Mouse (Mus musculus): ENCODE data around the gene Il6.
A peak's percentile ranks its signal among the peaks of the same experiment; 100 is the strongest.
"Not testable (repeated sequence)": the region's sequence is repeated elsewhere in the genome, so short reads cannot be mapped to it uniquely, and the experiment has no call there.

Gene Il6

DNA sequence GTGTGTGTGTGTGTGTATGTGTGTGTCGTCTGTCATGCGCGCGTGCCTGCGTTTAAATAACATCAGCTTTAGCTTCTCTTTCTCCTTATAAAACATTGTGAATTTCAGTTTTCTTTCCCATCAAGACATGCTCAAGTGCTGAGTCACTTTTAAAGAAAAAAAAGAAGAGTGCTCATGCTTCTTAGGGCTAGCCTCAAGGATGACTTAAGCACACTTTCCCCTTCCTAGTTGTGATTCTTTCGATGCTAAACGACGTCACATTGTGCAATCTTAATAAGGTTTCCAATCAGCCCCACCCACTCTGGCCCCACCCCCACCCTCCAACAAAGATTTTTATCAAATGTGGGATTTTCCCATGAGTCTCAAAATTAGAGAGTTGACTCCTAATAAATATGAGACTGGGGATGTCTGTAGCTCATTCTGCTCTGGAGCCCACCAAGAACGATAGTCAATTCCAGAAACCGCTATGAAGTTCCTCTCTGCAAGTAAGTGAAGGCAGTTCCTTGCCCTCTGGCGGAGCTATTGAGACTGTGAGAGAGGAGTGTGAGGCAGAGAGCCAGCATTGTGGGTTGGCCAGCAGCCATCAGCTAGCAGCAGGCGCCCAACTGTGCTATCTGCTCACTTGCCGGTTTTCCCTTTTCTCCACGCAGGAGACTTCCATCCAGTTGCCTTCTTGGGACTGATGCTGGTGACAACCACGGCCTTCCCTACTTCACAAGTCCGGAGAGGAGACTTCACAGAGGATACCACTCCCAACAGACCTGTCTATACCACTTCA is at the start of gene Il6:
Il6 (plus strand) TSS at position 389 of the 778 bp plus-strand sequence.
- peak; percentile 90 to 93 for DNase-seq (ENCODE audit: low spot score in 2 of 2)

DNA sequence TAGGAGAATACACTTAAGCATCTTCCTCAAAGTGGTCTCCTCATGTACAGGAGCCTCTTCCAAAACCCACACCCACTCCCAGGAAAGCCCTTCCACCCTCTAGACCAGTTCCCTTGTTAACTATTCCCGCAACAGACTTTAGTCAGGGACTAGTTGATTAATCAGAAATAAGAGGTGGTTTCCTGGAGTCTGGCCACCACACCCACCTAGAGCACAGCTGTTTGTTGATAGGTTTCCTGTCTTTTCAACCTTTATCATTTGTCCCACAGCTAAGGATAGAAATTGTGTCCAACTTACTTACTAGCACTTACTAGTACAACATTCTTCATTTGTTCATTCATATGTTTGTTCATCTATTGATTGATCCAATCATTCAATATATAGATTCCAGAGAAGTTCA is 49.4 kb upstream of the Il6 start:
- no peak for DNase-seq (ENCODE audit: low spot score in 2 of 2)

DNA sequence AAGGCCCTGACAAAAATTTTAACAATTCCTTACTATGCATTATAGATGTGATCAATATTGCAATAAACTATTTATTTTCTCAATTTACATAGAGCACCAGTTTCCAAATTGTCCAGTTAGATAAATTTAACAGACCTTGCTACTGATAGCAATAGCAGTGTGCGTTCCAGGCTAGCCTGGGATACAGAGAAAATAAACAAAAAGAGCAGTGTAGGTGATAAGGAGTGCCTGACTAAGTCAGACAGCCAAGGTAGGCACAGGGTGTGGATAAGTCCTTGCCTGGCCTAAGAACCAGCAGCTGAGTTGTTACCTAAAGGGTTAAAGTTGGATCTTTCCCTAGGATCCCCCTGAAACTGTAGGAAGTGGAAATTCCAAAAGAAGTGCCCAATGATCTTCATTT is 42.7 kb upstream of the Il6 start:
- no peak for DNase-seq (ENCODE audit: low spot score in 2 of 2)

DNA sequence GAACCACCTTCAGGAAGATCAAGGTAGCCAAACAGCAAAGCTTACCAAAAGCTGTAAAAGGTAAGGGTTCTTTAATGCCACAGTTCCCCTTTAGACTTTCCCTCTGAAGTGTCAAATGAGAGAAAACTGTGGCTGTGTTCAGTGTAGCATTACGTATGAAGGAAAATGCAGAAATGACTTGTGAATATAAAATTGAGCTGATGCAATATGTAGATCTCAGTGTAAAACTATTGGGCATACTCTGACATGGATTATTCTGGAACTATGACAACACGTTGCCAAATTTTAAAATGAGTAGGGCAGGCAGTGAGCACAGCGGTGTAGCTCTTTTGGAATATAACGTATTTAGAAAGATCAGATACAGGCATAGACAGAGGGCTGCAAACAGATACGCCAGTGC is 40.1 kb upstream of the Il6 start:
- no peak for DNase-seq (ENCODE audit: low spot score in 2 of 2)

DNA sequence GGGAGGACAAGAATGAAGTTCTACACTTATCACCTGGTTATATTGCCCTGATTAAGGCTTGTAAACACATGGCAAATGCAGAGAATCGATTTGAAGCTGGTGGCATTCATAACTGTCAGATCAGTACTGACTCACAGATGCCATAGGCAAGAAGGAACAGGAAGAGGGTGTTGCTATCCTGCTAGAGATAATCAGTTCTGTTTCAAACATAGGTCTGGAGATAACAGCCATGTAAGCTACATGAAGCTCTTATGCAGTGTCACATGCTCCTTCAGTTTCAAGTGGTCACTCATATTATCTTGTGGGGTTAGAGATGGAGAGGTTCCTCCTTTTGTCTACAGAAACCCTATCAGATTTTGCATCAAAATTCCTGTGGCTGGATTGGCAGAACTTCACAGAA is 39.4 kb upstream of the Il6 start:
- no peak for DNase-seq (ENCODE audit: low spot score in 2 of 2)

DNA sequence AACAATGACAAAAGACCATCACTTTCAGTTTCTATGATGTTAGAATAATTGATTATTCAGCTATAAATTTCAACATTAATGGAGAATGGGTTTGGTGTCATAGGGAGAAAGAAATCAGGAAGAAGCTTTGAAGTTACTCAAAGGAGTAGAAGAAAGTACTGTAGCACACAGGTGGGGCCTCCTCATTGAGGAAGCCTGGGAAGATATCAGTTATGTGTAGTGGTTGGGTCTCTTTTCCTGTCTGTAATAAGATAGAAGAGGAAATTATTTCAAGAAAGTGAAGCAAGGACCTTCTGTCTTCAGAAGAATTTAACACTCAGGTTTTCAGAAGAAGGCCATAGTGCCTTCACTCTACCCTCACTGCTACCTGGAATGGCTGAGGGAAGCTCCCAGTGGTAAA is 38.8 kb upstream of the Il6 start:
- DNase-seq (ENCODE audit: low spot score in 2 of 2), result no peak

DNA sequence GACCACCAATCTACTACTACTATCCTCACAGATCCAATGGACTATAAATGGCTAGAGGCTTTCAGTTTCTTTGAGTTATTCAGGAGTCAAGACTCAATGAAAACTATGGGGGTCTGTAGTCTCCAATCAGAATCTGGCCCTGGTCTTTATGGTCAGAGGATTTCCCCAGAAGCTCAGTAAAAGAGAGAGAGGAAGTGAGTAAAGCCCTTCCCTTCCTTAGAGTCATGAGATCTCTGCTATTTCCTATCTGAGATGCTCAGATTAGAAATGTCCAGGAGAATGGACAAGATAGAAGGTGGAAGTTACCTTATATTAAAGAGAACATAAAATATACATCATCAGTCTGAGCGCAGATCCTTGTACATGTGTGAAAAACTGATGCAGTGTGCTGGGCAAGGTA is 19.3 kb upstream of the Il6 start:
- no peak for DNase-seq (ENCODE audit: low spot score in 2 of 2)

DNA sequence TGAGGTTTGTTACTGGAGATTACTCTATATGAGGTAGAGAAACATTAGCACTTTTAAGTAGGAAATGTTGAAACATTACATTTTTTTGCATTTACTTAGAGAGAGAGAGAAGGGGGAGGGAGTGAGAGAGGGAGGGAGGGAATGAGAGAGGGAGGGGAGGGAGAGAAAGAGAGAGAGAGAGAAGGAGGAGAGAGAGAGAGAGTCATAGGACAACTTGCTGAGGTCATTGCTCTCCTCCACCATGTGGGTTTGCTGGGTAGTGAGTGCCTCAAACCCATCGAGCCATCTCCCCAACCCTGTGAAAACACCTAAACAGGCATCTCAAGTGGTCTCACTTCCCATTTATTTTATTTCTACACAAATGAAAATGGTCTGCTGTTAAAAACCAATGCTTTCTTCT is 18.6 kb upstream of the Il6 start:
- DNase-seq (ENCODE audit: low spot score in 2 of 2), result no peak

DNA sequence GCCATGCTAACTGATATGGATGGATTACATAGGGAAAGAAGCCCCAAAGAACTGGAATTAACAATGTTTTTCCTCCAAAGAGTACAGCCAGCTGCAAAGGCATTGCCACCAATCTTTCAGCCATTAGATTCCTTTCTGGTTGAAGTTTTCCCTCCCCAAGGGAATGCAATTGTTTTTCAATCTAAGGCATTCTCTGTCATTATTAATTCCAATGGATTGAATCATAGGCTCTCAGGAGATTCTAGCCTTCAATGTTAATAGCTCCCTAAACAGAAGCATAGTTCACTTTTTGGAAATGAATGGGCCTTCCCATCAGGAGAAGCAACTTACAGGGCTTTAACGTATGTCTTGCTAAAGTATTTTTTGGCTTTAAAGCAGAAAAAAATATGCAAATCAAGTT is 15.6 kb upstream of the Il6 start:
- DNase-seq (ENCODE audit: low spot score in 2 of 2), result no peak

DNA sequence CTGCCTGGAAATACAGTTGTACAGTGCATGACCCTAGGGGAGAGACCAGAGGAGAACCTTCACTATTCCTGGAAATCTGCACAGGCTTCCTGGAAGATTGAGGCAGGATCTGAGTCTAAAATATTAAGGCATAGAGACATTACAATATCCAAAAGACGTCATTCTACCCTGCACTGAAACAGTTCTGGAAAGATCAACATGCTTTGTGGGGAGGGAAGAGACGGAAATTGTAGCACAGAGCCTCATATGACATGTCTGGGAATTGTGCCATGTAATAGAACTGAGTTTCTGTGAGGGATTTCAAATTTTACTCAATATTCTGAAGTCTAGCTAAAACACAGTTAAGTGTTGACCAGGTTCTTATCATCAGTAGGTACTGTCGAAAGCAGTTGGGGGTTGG is 12.0 kb upstream of the Il6 start:
- DNase-seq (ENCODE audit: low spot score in 2 of 2), result no peak

DNA sequence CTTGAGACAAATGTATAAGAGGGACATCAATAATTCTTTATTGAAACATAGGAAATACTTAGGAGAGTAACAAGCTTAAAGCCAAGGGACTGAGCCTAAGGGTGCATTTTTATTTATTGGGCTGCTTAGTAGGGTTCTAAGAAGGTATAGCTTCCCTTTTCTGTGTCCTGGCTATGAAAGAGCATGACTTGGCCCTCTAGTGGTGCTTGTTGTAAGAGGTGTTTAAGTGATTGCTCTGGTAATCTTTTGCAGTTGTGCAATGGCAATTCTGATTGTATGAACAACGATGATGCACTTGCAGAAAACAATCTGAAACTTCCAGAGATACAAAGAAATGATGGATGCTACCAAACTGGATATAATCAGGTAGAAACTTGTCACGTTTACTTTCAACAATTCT is 1.7 kb downstream of the Il6 start:
- DNase-seq (ENCODE audit: low spot score in 2 of 2), result no peak

DNA sequence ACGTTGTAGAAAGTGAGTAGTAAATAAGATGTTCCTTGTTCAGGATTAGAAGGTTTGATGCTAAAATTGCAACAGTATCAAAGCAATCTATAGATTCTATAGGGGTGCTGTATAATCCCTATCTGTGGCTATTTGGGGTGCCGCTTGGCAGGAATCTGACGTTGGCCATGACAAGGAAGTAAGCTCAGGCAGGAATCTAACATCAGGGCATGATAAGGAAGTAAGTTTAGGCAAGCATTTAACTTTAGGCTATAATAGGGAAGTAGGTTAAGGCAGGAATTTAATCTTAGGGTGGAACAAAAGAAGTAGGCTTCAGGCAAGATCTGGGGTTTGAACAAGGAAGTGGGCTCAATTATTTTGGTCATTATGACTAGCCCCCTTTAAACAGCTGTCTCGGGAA is 22.9 kb downstream of the Il6 start:
- not testable (repeated sequence) for DNase-seq (ENCODE audit: low spot score in 2 of 2)

DNA sequence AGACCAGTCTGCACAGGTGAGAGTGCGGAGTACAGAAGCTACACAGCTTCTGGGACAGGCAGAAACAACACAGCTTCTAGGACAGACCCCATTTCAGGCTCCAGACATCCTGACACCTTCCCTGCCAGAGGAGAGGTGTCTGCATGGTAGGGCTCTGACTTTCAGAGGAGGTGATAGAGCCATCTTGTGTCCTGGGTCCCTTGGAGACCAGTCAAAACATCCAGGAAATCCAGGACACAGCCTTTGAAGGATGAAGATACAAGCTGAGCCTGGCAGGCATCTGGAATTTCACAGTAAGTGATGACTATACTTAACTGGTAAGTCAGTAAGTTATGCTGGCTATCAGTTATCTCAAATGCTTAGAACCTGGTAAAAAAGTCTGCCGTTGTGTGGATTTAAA is 24.2 kb downstream of the Il6 start:
- not testable (repeated sequence) for DNase-seq (ENCODE audit: low spot score in 2 of 2)

DNA sequence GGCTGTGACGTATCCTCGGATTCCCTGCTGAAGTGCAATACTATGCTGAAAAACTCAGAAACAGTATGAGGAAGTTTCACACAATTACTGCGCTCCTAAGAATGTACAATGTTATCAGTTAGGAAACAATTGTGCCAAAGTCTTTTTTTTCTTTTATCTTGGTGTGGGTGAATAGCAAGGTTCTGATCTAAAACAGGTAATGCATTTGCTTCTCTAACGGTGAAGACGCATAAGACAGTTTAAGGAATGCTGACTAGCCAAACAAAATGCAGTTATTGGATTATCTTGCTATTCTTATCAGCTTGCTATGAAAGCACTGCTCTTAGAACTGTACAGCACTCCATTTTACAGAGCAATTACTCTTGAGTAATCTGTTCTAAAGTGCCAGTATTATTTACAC is 26.4 kb downstream of the Il6 start:
- DNase-seq (ENCODE audit: low spot score in 2 of 2), result not testable (repeated sequence)

DNA sequence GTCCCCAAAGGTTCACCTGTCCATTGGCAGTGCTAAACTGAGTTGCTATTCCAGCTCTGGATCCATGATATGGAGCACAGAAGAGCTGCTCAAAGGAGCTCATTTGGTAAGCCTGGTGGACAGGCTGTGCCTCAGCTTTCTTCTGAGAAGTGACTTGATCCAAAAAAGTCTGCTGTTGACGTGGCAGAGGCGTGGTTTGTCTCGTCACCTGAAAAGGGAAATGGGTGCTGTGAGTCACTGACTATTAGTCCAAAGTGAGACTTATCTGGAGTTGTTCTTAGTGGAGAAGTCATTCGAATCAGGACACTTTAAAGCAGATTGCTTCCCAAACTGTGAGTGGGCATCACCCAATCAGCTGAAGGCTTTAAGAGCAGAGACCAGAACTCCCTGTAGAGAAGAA is 26.9 kb downstream of the Il6 start:
- DNase-seq (ENCODE audit: low spot score in 2 of 2), result not testable (repeated sequence)

DNA sequence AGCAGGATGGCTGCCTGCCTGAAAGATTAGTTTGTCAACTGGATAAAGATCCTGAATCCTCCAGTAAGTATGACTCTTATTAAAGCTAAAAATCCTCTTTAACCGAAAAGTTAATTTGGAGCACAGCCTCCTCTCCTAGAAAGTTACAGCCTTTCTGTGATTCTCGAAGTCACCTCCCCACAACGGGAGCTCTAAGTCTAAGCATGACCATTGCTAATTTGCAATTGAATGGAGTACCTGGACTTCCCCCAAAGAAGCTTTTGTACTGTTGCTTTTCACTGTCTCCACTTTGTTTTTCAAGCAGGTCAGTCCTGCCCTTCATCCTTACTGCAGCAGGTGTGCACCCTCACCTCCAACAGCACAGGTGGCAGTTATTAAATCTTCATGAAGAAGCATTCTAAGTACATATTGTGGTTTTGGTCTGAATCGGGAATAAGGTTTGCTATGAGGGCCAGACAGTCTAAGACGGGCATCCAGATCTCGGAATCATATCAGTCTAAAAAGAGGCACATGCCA is 45.4 kb downstream of the Il6 start:
- DNase-seq (ENCODE audit: low spot score in 2 of 2), result no peak

DNA sequence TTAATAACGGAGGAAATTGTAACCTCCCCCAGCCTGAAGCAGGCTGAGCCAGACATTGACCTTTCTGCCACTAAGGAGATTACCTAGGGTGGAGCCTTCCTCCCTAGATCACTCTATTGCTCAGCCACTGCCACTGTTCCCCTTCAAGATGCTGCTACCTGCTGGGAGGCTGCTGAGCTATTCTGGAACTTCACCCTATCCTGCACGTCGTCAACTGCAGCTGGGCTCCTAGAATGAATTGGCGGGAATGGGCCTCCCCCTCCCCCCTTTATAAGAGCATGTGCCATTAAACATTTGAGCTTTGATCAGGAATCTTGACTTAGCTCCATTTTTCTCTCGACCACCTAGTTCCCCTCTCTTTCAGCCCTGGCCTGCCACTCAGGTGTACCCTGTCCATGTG is 46.7 kb downstream of the Il6 start:
- DNase-seq (ENCODE audit: low spot score in 2 of 2), result not testable (repeated sequence)

DNA sequence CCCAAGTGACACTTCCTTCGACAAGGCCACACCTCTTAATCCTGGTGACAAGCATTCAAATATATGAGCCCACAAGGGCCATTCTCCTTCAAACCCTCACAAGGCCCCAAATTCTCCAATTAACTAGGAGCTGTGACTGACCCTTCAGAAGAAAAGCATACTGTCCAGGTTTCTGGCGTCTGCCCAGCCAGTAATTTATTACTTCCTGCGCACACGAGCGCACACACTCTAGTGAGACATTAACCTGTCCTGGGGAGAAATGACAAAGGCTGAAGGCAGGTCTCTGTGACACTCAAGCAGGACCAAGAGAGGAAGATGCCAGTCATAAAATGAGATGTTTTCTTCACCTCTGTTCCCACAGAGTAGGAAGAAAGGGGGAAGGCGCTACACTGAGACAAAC is 54.8 kb downstream of the Il6 start:
- no peak for DNase-seq (ENCODE audit: low spot score in 2 of 2)
